Mouse (Mus musculus): ENCODE results near the gene Reps1.

Reps1 gene

GRCm38 (mm10) chr10:18055696-18056390 is at the start of gene Reps1:
Gene Reps1 (plus strand): TSS chr10:18055861.
- peak; percentile 46 for DNase-seq

DNA sequence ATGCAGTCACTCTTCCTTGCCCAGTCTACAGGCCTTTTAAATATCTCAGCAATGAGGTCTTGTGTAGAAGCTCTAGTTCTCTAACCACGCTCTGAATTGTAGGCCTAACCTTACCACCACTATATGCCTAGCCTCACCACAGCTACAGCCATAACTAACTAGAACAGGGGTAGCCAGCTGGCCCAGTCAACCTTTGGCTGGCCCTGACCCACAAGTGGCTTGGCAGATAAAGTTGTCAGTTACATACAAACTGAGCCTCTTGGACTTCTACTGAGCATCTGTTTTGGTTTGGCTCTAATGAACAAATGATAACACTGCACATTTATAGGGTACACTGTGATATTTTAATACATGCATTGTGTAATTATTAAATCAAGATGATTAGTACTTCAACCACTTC is 48.9 kb upstream of the Reps1 start:
- DNase-seq, result no peak

DNA sequence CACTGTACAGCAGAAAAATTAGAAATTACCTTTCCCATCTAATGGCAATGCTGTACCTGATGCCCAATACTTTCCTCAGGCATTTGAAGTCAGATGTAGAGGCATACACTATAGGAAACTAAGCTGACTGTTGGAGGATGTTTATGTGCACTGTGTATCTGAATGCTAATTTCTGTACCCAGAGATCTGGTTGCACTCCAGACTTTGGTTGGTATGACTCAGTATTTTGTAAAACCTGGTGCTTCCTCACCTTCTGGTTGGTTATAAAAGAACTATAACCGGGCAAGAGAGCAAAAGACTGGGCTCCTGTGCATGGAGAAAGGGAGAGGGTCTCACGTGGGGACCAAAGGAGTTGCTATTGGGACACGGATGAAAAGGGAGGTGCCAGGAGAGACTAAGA is 48.4 kb upstream of the Reps1 start:
- DNase-seq, result no peak

- no peak for DNase-seq
Measured at GRCm38 (mm10) chr10:18008118-18008517, 47.5 kb upstream of the Reps1 start.

- DNase-seq, result no peak
Measured at GRCm38 (mm10) chr10:18009744-18010143, 45.9 kb upstream of the Reps1 start.

GRCm38 (mm10) chr10:18011761-18012160 is 43.9 kb upstream of the Reps1 start:
- no peak for DNase-seq

- no peak for DNase-seq
Measured at GRCm38 (mm10) chr10:18020443-18020842, 35.2 kb upstream of the Reps1 start.

GRCm38 (mm10) chr10:18020846-18021245 is 34.8 kb upstream of the Reps1 start:
- no peak for DNase-seq

- DNase-seq, result no peak
Measured at GRCm38 (mm10) chr10:18021576-18022311, 33.9 kb upstream of the Reps1 start.

DNA sequence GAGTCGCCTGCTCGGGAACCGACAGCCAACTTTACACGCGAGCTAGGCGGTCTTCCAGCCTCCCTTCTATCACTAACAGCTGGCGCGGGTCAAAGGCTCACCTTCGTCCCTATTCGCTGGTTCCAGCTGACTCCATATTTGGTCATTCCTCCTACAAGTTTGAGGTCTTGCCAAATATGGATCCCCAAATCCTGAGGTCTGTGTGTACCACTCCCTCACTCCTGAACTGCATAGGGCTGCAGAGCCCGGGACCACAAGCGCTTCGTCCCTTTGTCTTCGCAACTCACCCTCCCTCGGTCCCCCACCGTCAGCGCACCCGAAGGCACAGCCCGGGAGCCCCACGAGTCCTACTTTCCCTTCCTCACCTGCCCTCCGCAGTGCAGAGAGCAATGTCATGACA is 33.3 kb upstream of the Reps1 start:
- DNase-seq, result no peak

DNA sequence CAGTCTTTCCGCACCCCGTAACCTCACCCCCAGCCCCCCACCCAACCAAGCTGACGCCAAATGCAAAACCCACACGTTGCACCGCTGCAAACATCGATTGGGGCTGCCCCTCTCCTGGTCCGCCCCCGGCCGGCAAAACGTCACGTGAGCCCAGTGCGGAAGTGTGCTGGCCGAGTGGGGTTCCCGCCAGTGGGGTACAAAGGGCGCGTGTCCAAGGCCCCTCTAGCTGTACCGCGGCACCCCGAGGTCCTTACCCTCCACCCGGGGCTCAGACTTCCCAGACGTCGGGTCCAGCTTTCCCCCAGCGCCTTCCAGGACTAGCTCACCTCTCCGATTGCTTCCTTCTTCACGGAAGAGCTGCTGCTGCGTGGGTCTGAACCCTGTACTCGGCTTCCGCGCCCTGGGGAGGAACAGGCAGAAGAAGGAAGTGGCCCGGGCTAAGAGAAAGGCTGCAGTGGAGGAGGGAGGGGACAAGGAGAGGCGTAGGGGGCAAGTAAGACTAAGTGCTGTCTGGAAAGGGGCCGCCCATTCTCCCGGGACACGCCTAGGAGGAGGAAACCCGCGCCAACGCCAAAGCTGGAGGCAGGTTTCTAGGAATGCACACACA is 32.8 kb upstream of the Reps1 start, which contains the start of gene Abracl:
TSS of gene Abracl (minus strand) at position 548 of the 607 bp plus-strand sequence.
- peak; percentile 86 for DNase-seq

DNA sequence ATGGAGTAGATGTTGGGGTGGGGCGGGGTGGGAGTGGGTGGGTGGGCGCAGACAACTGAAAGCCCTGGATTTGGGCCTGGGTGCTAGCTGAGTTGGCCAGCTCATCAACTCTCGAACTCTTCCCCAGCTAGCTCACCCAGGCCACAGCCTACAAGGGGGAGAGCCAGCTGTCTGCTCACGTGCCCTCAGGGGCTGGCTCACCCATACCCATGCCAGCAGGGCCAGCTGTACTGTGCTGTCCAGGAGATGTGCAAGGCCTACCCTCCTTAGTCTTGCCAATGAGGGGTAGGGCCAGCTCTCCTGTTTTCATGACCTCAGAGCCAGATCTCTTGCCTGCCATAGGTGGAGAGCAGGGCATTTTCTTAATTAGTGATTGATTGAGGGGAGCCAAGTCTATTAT is 21.3 kb upstream of the Reps1 start:
- DNase-seq, result no peak

DNA sequence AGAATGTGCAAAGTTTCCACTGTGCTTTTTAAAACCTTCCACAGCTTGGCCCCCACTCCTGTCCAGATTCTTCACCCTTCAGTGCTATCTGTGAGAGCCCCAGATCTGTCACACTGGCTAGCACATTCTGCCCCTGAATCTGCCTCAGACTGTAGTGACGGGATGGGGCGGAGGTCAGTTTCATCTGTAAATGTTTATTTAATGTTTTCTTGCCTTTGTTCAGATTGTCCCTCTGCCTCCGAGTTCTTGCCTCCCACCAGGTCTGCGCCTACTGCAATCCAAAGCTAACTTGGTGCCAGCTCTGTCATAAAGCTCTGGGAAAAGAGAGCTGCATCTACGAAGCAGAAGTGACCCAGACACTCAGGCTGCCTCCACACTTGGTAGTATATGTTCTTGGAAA is 18.8 kb upstream of the Reps1 start:
- DNase-seq, result no peak

DNA sequence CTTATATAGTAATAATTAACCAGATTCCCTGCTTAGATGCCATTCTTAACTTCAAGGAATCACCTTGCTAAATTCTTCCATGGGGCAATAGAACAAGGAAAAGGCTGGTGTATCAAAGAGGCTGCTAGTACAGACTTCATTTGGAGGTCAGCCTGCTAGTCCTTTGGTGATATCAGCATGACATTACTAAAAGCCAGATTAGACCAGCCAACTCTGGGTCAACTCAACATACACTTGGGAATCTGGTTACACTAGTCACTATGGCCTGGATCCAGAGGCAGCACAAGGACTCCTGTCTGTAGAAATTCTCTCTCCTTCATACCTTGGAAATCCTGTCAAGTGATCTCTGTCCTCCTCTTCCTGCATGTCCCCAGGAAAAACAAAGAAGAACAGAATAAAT is 9.3 kb upstream of the Reps1 start:
- no peak for DNase-seq

GRCm38 (mm10) chr10:18047380-18048146 is 8.1 kb upstream of the Reps1 start:
- no peak for DNase-seq

DNA sequence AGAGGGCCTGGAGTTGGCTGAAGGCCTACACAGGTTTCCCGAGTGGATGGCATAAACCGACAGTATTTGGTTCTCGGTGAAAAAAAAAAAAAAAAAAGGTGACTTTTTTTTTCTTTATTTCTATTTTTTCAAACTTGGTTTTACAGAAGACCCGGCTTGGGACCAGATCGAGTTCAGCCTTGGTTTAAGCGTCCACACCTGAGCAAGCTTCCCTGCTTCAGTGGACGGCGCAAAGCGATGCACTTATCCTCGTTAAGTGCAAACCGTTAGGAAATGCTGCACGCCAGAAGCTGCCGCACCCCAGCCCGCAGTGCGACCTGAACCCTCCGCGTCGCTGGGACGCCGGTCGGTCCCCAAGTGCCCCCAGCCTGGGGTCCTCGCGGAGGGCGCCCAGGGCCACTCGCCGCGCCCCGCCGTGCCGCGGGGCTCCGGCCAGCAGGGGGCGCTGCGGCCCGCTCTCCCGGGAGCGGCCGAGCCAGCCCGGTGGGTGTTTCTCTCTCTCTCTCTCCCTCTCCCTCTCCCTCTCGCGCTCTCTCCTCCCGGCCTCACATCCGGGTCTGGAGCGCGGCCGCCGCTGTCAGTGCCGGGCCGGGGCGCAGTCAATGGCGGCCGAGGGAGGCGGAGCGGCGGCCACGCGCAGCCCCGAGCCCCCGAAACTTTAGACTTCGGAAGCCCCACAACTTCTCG is 509 bp upstream of the Reps1 start:
- DNase-seq, result peak; percentile 87

DNA sequence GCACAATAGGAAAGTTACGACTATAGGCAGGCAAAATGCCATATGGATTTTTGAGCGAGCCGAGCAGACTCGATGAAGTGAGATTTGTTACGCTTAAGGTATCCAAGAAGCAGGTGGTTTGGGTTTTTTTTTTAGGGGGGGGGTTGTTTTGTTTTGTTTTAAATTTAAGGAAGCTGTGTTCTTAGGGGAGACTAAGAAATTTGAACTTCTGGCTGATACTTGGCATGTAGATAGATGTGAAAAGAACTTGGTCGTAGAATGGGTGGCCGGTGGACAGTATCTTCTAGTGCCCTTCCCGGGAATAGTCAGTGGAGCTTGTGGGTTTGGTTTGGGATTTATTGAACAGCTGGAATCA is 707 bp downstream of the Reps1 start:
- no peak for DNase-seq

DNA sequence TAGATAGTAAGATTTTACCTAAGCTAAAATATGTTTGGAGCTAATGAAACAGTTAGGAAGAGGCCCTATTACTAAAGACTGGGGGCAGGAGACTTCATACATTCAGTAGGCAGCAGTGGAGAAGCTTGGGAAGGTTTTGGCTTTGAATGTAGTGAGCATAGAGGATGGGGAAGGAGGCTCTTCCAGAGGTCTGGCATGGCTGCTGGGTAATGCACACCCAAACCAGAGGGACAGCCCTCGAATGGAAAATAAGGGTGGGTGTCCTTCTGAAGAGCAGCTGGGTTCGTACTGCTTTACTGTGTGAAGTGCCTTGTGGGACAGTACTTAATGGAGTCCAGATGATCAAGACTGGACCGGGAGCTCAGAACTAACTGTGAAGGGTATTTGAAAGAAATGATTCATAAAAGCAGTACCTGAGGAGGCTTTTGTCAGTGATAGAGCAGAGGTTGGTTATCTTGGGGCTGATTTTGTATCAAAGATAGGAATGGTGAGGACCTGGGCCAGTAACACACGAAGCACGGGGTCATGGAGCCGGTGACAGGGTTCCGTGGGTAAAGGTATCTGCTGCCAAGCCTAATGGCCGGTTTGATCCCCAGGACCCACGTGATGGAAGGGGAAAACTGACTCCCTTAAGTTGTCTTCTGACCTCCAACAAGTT is 3.1 kb downstream of the Reps1 start:
- DNase-seq, result no peak

- no peak for DNase-seq
Measured at GRCm38 (mm10) chr10:18059807-18060206, 4.1 kb downstream of the Reps1 start.

DNA sequence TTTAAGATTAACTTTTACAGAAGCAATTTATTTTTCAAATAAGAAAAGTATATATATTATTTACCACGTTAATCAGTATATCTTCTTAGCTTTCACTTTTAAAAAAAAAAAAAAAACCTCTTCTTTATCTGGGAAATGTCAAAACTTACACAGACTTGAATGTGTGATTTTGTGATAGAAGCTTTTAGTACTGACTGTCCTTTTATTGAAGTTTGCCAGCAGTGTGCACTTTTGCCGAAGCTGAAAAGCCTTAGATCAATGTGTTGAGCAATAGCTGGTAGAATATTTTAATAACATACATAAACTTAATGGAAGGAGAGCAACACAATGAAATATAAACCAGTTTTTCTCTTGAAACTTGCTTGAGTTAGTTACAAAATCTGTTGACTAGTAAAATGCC is 5.1 kb downstream of the Reps1 start:
- DNase-seq, result no peak

DNA sequence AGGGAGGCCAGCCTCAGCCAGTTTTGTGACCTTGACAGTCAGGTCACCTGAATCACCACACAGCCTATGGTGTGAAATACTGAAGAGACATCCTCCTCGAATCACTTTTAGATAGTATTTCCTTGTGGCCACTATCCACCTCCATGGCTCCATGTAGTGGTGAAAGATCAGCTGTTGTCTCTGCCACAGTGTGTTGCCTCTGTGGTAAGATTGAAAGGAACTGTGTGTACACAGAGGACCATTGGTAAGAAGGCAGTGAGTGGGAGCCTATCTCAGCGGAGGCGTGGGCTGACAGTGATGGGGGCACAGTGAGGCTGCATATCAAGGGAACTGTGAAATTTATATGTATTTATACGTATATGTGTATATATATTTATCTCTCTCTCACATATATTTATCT is 5.9 kb downstream of the Reps1 start:
- DNase-seq, result no peak

GRCm38 (mm10) chr10:18064606-18065228 is 9.1 kb downstream of the Reps1 start:
- no peak for DNase-seq
